In the genomic region with DNA sequence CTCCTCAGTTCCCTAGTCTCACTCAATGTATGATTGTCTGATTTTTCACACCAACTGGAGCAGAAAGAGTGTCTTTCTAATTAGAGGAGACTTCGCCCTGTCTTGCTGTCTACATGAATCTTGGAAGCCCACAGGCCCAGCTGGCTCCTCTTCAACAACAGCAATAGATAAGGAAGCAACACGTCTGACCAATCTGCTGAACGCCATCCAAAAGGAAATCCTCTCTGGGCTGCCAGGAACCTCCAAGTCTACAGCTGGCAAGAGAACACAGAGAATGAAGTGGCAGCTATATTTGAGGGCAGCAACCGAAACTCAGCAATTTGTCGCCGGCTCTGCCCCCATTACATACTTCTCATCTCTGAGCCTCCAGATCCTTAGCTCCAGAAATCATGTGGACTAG, we compare ENCODE assay signal across 10 mouse cellular contexts.
DNase-seq lines count a peak whose midpoint lies in the region; ATAC-seq and TF ChIP-seq lines count a peak whose summit lies in the region.
"Had no signal": no experiment of that assay in that cellular context is flagged by ENCODE, and none has a peak within 500 bp of the region (broad histone marks: within the 10 kb centered on the region; RNA-seq: fewer than 3 reads in every experiment).

No protein-coding gene starts in this region.

- WGBS in intestine, embryonic 15.5 days = 72% methylated on average over 6 of the region's 6 CpGs
- 40% methylated on average over 6 of the region's 6 CpGs for WGBS in thymus, adult 2 months

- no peaks in the 10 kb centered on the region for H3K9me3 ChIP-seq in intestine, embryonic 15.5 days
- H3K9me3 ChIP-seq: neural tube, embryonic 12.5 days had no signal

- H3K27ac ChIP-seq in intestine, embryonic 15.5 days = no peak overlapping the region
- no peak overlapping the region for H3K27ac ChIP-seq in thymus, adult 2 months (ENCODE audit: control insufficient read depth, insufficient read depth, low read length)
- H3K27ac ChIP-seq: neural tube, embryonic 12.5 days had no signal

- intact Hi-C loops in left cerebral cortex, postnatal 4 days (cut with DNase I) = no loop called here

- no peak overlapping the region for H3K4me2 ChIP-seq in intestine, embryonic 15.5 days (replicated peaks)
- H3K4me2 ChIP-seq: neural tube, embryonic 12.5 days had no signal

- ATAC-seq in intestine, embryonic 15.5 days = no peak

- H3K27me3 ChIP-seq in intestine, embryonic 15.5 days (replicated peaks) = no peaks in the 10 kb centered on the region
- no peaks in the 10 kb centered on the region for H3K27me3 ChIP-seq in thymus, adult 2 months (ENCODE audit: control insufficient read depth, insufficient read depth, low read length)
- H3K27me3 ChIP-seq: neural tube, embryonic 12.5 days had no signal

- TF ChIP-seq POLR2A in thymus, adult 2 months (IDR thresholded peaks at IDR 0.05; ENCODE audit: control insufficient read depth, extremely low read depth, insufficient read depth, low read length, poor library complexity) = no peak

- H3K4me1 ChIP-seq in intestine, embryonic 15.5 days (replicated peaks) = no peaks in the 10 kb centered on the region
- no peaks in the 10 kb centered on the region for H3K4me1 ChIP-seq in thymus, adult 2 months (replicated peaks; ENCODE audit: control insufficient read depth, insufficient read depth, low read length)
- H3K4me1 ChIP-seq: neural tube, embryonic 12.5 days had no signal

- DNase-seq in cerebellum, postnatal 10 days = peak; percentile 78 to 84
- no peak for DNase-seq in cerebellum, postnatal 36 days
- peak; percentile 13 for DNase-seq in 416B (ENCODE audit: low read depth)
- peak; percentile 22 for DNase-seq in heart, adult 8-10 months (ENCODE audit: low spot score)
- DNase-seq in left cerebral cortex, postnatal 4 days = peak; percentile 64
- DNase-seq in spleen, postnatal 36 days (ENCODE audit: low spot score in 2 of 2) = no peak
- DNase-seq in thymus, adult 2 months = no peak

- H3K9ac ChIP-seq in intestine, embryonic 15.5 days = no peak overlapping the region
- H3K9ac ChIP-seq: neural tube, embryonic 12.5 days had no signal

- no peak overlapping the region for H3K4me3 ChIP-seq in intestine, embryonic 15.5 days (replicated peaks)
- no peak overlapping the region for H3K4me3 ChIP-seq in thymus, adult 2 months (ENCODE audit: control insufficient read depth, insufficient read depth, low read length)
- H3K4me3 ChIP-seq: erythroblast, embryonic 14.5 days; neural tube, embryonic 12.5 days had no signal

- TF ChIP-seq CTCF in thymus, adult 2 months (IDR thresholded peaks at IDR 0.05; ENCODE audit: borderline replicate concordance, control insufficient read depth, extremely low read depth, insufficient read depth, low read length, poor library complexity) = no peak

- H3K36me3 ChIP-seq in intestine, embryonic 15.5 days = no peaks in the 10 kb centered on the region
- H3K36me3 ChIP-seq in thymus, adult 2 months (ENCODE audit: control insufficient read depth, insufficient read depth, low read length) = no peaks in the 10 kb centered on the region
- H3K36me3 ChIP-seq: neural tube, embryonic 12.5 days had no signal

Comparison
In these comparisons a context has a peak if more than half of its experiments do, and no peak if none do; other contexts are left out.
1. DNase-seq: peak in cerebellum, postnatal 10 days (2 of 2), 416B (single experiment), heart, adult 8-10 months (single experiment) and left cerebral cortex, postnatal 4 days (single experiment); none in cerebellum, postnatal 36 days (0 of 2), spleen, postnatal 36 days (0 of 2) and thymus, adult 2 months (single experiment).